Mouse (Mus musculus) heart, postnatal 0 days (tissue): ENCODE results near the gene Rpl18a. TPM values are rescaled to one million over a fixed set of nuclear protein-coding genes. Genes with fewer than 3 reads are reported as not detected.

ENCODE experiments used
- ATAC-seq: fragments of 200-750 bp; cut with Nextera tagmentation; 2 replicates; pipeline ENCODE4 v1.8.0; 2017; ENCODE audit warnings: low read depth, moderate number of reproducible peaks, moderate library complexity; ENCODE audit not compliant: insufficient read depth
- DNase-seq: peaks from one replicate; pipeline ENCODE4 v3.0.0-alpha.2; 2016; ENCODE audit warnings: low spot score
- H3K27ac ChIP-seq: fragments of 300-500 bp; sonication (generic); 2 replicates; pipeline ENCODE4 v1.5.1; 2014; ENCODE audit warnings: low read depth, mild to moderate bottlenecking
- H3K27me3 ChIP-seq: fragments of 300-500 bp; sonication (generic); 2 replicates; pipeline ENCODE4 v1.6.1; 2014; ENCODE audit warnings: low read length, mixed read lengths; ENCODE audit not compliant: control insufficient read depth, insufficient read depth
- H3K36me3 ChIP-seq: fragments of 300-500 bp; sonication (generic); replicated peaks from 2 replicates; pipeline ENCODE4 v1.6.1; 2014; ENCODE audit warnings: low read length, mixed read lengths; ENCODE audit not compliant: control insufficient read depth, insufficient read depth
- H3K4me1 ChIP-seq: fragments of 300-500 bp; sonication (generic); 2 replicates; pipeline ENCODE4 v1.6.1; 2014; ENCODE audit warnings: antibody characterized with exemption; ENCODE audit not compliant: control insufficient read depth, insufficient read depth
- H3K4me2 ChIP-seq: fragments of 300-500 bp; sonication (generic); 2 replicates; pipeline ENCODE4 v1.6.1; 2014; ENCODE audit warnings: low read depth, mild to moderate bottlenecking, low read length, moderate library complexity
- H3K4me3 ChIP-seq: fragments of 300-500 bp; sonication (generic); 2 replicates; pipeline ENCODE4 v1.5.1; 2014; ENCODE audit warnings: low read depth, low read length
- H3K9ac ChIP-seq: fragments of 300-500 bp; sonication (generic); replicated peaks from 2 replicates; pipeline ENCODE4 v1.6.1; 2014; ENCODE audit warnings: low read depth, low read length, mixed read lengths
- H3K9me3 ChIP-seq: fragments of 300-500 bp; sonication (generic); replicated peaks from 2 replicates; pipeline ENCODE4 v1.6.1; 2016; ENCODE audit warnings: low read length; ENCODE audit not compliant: control insufficient read depth
- CTCF ChIP-seq: IDR thresholded peaks from 2 replicates; pipeline ENCODE4 v1.5.1; 2016; ENCODE audit warnings: antibody characterized with exemption, control low read depth, low read depth
- EP300 ChIP-seq: IDR thresholded peaks from 2 replicates; pipeline ENCODE4 v1.6.1; 2016; ENCODE audit warnings: antibody characterized with exemption, low read depth
- WGBS: fragments of 180-500 bp; shearing (Covaris S2); extraction: QIAGEN DNeasy Blood & Tissue Kit; methylation state at CpG from one replicate; pipeline ENCODE4 v1.1.7; 2014; 5-methylcytosine and 5-hydroxymethylcytosine counted together
- polyA plus RNA-seq: library from polyadenylated mRNA; unstranded; fragments of >200 nt; fragmentation: Nextera tagmentation; extraction: Ambion mirVana; gene quantifications from 2 replicates; pipeline ENCODE4 v1.2.1, GENCODE M21; 2015
- total RNA-seq: library from RNA; depleted of rRNA; stranded (reverse); fragments of >200 nt; gene quantifications from 2 replicates; pipeline ENCODE4 v1.2.3, GENCODE M21; 2014; ENCODE audit warnings: low replicate concordance

Rpl18a gene
- total and polyA plus RNA-seq, 2 experiments from 2014 or later: 2,186 to 2,523 TPM

- Histone ChIP-seq H3K4me3 (no peak overlapping the region), H3K27me3 (no peaks in the 10 kb centered on the region), H3K4me1 (peaks cover 17% of the 10 kb centered on the region), H3K27ac (no peak overlapping the region), H3K36me3 (no peaks in the 10 kb centered on the region), H3K4me2 (no peak overlapping the region), H3K9ac (no peak overlapping the region), H3K9me3 (no peaks in the 10 kb centered on the region)
- WGBS: 30% methylated on average over 5 of the region's 5 CpGs
- no peak for DNase-seq
- TF ChIP-seq EP300 (no peak), CTCF (no peak)
- ATAC-seq: no peak
These were observed 5.0 kb upstream of the Rpl18a start for GRCm38 (mm10) chr8:70902211-70902610.

- no peak overlapping the region for H3K4me2 ChIP-seq
- TF ChIP-seq CTCF: no peak
- TF ChIP-seq EP300: no peak
- DNase-seq: no peak
- H3K9me3 ChIP-seq: no peaks in the 10 kb centered on the region
- WGBS: 53% methylated on average over 2 of the region's 2 CpGs
- H3K27ac ChIP-seq: no peak overlapping the region
- H3K36me3 ChIP-seq: no peaks in the 10 kb centered on the region; the same call in 1 of the 2 replicates
- H3K4me1 ChIP-seq: peaks cover 13% of the 10 kb centered on the region
- H3K4me3 ChIP-seq: no peak overlapping the region
- H3K27me3 ChIP-seq: no peaks in the 10 kb centered on the region
- no peak overlapping the region for H3K9ac ChIP-seq
- no peak for ATAC-seq
These were observed 3.7 kb upstream of the Rpl18a start for GRCm38 (mm10) chr8:70900872-70901387.

- Histone ChIP-seq H3K4me1 (peaks cover 6% of the 10 kb centered on the region), H3K36me3 (peaks cover 17% of the 10 kb centered on the region), H3K27me3 (no peaks in the 10 kb centered on the region), H3K4me2 (no peak overlapping the region), H3K27ac (no peak overlapping the region), H3K4me3 (no peak overlapping the region), H3K9ac (no peak overlapping the region), H3K9me3 (no peaks in the 10 kb centered on the region)
- DNase-seq (no peak), ATAC-seq (no peak)
- WGBS: 87% methylated on average over 2 of the region's 2 CpGs
- TF ChIP-seq EP300: no peak
These were observed 2.0 kb upstream of the Rpl18a start for GRCm38 (mm10) chr8:70899226-70899625.

- H3K27me3 ChIP-seq: no peaks in the 10 kb centered on the region
- H3K4me1 ChIP-seq: peaks cover 6% of the 10 kb centered on the region
- peaks cover 21% of the 10 kb centered on the region for H3K36me3 ChIP-seq
- no peak for ATAC-seq
- H3K27ac ChIP-seq: no peak overlapping the region
- no peak for DNase-seq
- no peak overlapping the region for H3K4me3 ChIP-seq
- 53% methylated on average over 2 of the region's 2 CpGs for WGBS
- TF ChIP-seq EP300: no peak
- no peak for TF ChIP-seq CTCF
- no peaks in the 10 kb centered on the region for H3K9me3 ChIP-seq
- no peak overlapping the region for H3K4me2 ChIP-seq
- no peak overlapping the region for H3K9ac ChIP-seq
These were observed 1.5 kb upstream of the Rpl18a start for GRCm38 (mm10) chr8:70898661-70899198.

- peak overlapping the region; percentile 95 for H3K4me3 ChIP-seq
- peak; percentile 49 for ATAC-seq
- WGBS: under 1% methylated on average over 20 of the region's 20 CpGs
- no peak for TF ChIP-seq EP300
- TF ChIP-seq CTCF: peak; percentile 97
- peak overlapping the region; percentile 74 for H3K4me2 ChIP-seq
- H3K9me3 ChIP-seq: no peaks in the 10 kb centered on the region
- DNase-seq: peak; percentile 74
- peaks cover 6% of the 10 kb centered on the region for H3K4me1 ChIP-seq
- peak overlapping the region; percentile 63 for H3K9ac ChIP-seq
- peaks cover 21% of the 10 kb centered on the region for H3K36me3 ChIP-seq
- peaks cover 6% of the 10 kb centered on the region for H3K27me3 ChIP-seq
- H3K27ac ChIP-seq: peak overlapping the region; percentile 77
These were observed 635 bp upstream of the Rpl18a start for GRCm38 (mm10) chr8:70897681-70898413.
